Mouse (Mus musculus): ENCODE data around the gene Col3a1.

- no peak for TF ChIP-seq CTCF (IDR thresholded peaks at IDR 0.05; ENCODE audit: low read depth, low read length)
- TF ChIP-seq POLR2A (IDR thresholded peaks at IDR 0.05; ENCODE audit: extremely low read depth, insufficient read depth, low read length) = no peak
Measured at GRCm38 (mm10) chr1:45269421-45269820, 41.9 kb upstream of the Col3a1 start.

Data from liver, adult 2 months (tissue).